Mouse (Mus musculus) midbrain, embryonic 11.5 days (tissue): ENCODE data around the gene Zbp1. TPM values are rescaled to one million over a fixed set of nuclear protein-coding genes. Genes with fewer than 3 reads are reported as not detected.

ENCODE experiments used
- ATAC-seq: fragments of 200-750 bp; cut with Nextera tagmentation; 2 replicates; pipeline ENCODE4 v1.8.0; 2017; ENCODE audit warnings: moderate TSS enrichment, moderate library complexity; ENCODE audit not compliant: low FRiP score
- DNase-seq: peaks from one replicate; pipeline ENCODE4 v3.0.0; 2015; ENCODE audit warnings: low spot score; ENCODE audit errors: missing footprints
- H3K27ac ChIP-seq: fragments of 300-500 bp; sonication (generic); 2 replicates; pipeline ENCODE4 v1.5.1; 2014; ENCODE audit warnings: low read depth, low read length
- H3K27me3 ChIP-seq: fragments of 300-500 bp; sonication (generic); 2 replicates; pipeline ENCODE4 v1.6.1; 2014; ENCODE audit warnings: mild to moderate bottlenecking, low read length, moderate library complexity, mixed read lengths; ENCODE audit not compliant: control insufficient read depth, insufficient read depth
- H3K36me3 ChIP-seq: fragments of 300-500 bp; sonication (generic); 2 replicates; pipeline ENCODE4 v1.6.1; 2014; ENCODE audit warnings: mild to moderate bottlenecking, low read length, moderate library complexity, mixed read lengths; ENCODE audit not compliant: control insufficient read depth, insufficient read depth
- H3K4me1 ChIP-seq: fragments of 300-500 bp; sonication (generic); 2 replicates; pipeline ENCODE4 v1.6.1; 2014; ENCODE audit warnings: low read length; ENCODE audit not compliant: control insufficient read depth, insufficient read depth
- H3K4me2 ChIP-seq: fragments of 300-500 bp; sonication (generic); 2 replicates; pipeline ENCODE4 v1.6.1; 2014; ENCODE audit warnings: mild to moderate bottlenecking, moderate library complexity
- H3K4me3 ChIP-seq: fragments of 300-500 bp; sonication (generic); 2 replicates; pipeline ENCODE4 v1.5.1; 2014; ENCODE audit warnings: low read depth, low read length
- H3K9ac ChIP-seq: fragments of 300-500 bp; sonication (generic); 2 replicates; pipeline ENCODE4 v1.6.1; 2014; ENCODE audit warnings: low read length
- H3K9me3 ChIP-seq: fragments of 300-500 bp; sonication (generic); 2 replicates; pipeline ENCODE4 v1.6.1; 2016; ENCODE audit warnings: low read length; ENCODE audit not compliant: control insufficient read depth
- WGBS: fragments of 180-500 bp; shearing (Covaris S2); extraction: QIAGEN DNeasy Blood & Tissue Kit; methylation state at CpG from one replicate; pipeline ENCODE4 v1.1.7; 2014; 5-methylcytosine and 5-hydroxymethylcytosine counted together
- polyA plus RNA-seq: library from polyadenylated mRNA; unstranded; fragments of >200 nt; fragmentation: Nextera tagmentation; extraction: Ambion mirVana; gene quantifications from 2 replicates; pipeline ENCODE4 v1.2.1, GENCODE M21; 2014

Zbp1 gene
- polyA plus RNA-seq, 1 experiment from 2014 or later, result 0.55 TPM

- ATAC-seq (no peak), DNase-seq (no peak)
- H3K4me3 ChIP-seq, result no peak overlapping the region
- H3K9ac ChIP-seq, result no peak overlapping the region
- no peak overlapping the region for H3K4me2 ChIP-seq
- no peaks in the 10 kb centered on the region for H3K27me3 ChIP-seq
- no peak overlapping the region for H3K27ac ChIP-seq
- H3K9me3 ChIP-seq, result no peaks in the 10 kb centered on the region
- 68% methylated on average over 6 of the region's 6 CpGs for WGBS
- H3K4me1 ChIP-seq, result no peaks in the 10 kb centered on the region
- no peaks in the 10 kb centered on the region for H3K36me3 ChIP-seq
Observed at GRCm38 (mm10) chr2:173185282-173185681, 33.4 kb downstream of the Zbp1 start.

GRCm38 (mm10) chr2:173184475-173185080, 34.1 kb downstream of the Zbp1 start:
- DNase-seq, result no peak
- Histone ChIP-seq H3K4me1 (no peaks in the 10 kb centered on the region), H3K36me3 (no peaks in the 10 kb centered on the region), H3K9me3 (no peaks in the 10 kb centered on the region), H3K4me3 (no peak overlapping the region), H3K27me3 (no peaks in the 10 kb centered on the region), H3K4me2 (no peak overlapping the region), H3K27ac (no peak overlapping the region), H3K9ac (no peak overlapping the region)
- ATAC-seq, result no peak
- 66% methylated on average over 11 of the region's 11 CpGs for WGBS

GRCm38 (mm10) chr2:173183836-173184460, 34.8 kb downstream of the Zbp1 start:
- ATAC-seq, result peak; percentile 47
- Histone ChIP-seq H3K36me3 (no peaks in the 10 kb centered on the region), H3K9ac (no peak overlapping the region), H3K4me1 (no peaks in the 10 kb centered on the region), H3K27ac (no peak overlapping the region), H3K9me3 (no peaks in the 10 kb centered on the region), H3K27me3 (no peaks in the 10 kb centered on the region), H3K4me2 (no peak overlapping the region), H3K4me3 (no peak overlapping the region)
- 15% methylated on average over 8 of the region's 8 CpGs for WGBS
- DNase-seq, result peak; percentile 96

GRCm38 (mm10) chr2:173183311-173183710, 35.4 kb downstream of the Zbp1 start:
- no peak overlapping the region for H3K9ac ChIP-seq
- no peak overlapping the region for H3K4me2 ChIP-seq
- no peak for ATAC-seq
- WGBS, result 94% methylated on average over 10 of the region's 10 CpGs
- DNase-seq, result no peak
- no peak overlapping the region for H3K27ac ChIP-seq
- no peak overlapping the region for H3K4me3 ChIP-seq
- H3K9me3 ChIP-seq, result no peaks in the 10 kb centered on the region
- no peaks in the 10 kb centered on the region for H3K27me3 ChIP-seq
- H3K36me3 ChIP-seq, result no peaks in the 10 kb centered on the region
- H3K4me1 ChIP-seq, result no peaks in the 10 kb centered on the region

GRCm38 (mm10) chr2:173182796-173183195, 35.9 kb downstream of the Zbp1 start:
- Histone ChIP-seq H3K4me3 (no peak overlapping the region), H3K36me3 (no peaks in the 10 kb centered on the region), H3K4me2 (no peak overlapping the region), H3K9me3 (no peaks in the 10 kb centered on the region), H3K27me3 (no peaks in the 10 kb centered on the region), H3K9ac (no peak overlapping the region), H3K27ac (no peak overlapping the region), H3K4me1 (no peaks in the 10 kb centered on the region)
- no peak for DNase-seq
- no peak for ATAC-seq
- WGBS, result 78% methylated on average over 7 of the region's 7 CpGs

GRCm38 (mm10) chr2:173181901-173182300, 36.8 kb downstream of the Zbp1 start:
- Histone ChIP-seq H3K36me3 (no peaks in the 10 kb centered on the region), H3K4me2 (no peak overlapping the region), H3K4me1 (no peaks in the 10 kb centered on the region), H3K9ac (no peak overlapping the region), H3K4me3 (no peak overlapping the region), H3K9me3 (no peaks in the 10 kb centered on the region), H3K27me3 (no peaks in the 10 kb centered on the region), H3K27ac (no peak overlapping the region)
- WGBS, result 80% methylated on average over 7 of the region's 7 CpGs
- DNase-seq (no peak), ATAC-seq (no peak)

- Histone ChIP-seq H3K36me3 (no peaks in the 10 kb centered on the region), H3K9ac (no peak overlapping the region), H3K4me3 (no peak overlapping the region), H3K4me2 (no peak overlapping the region), H3K27ac (no peak overlapping the region), H3K9me3 (no peaks in the 10 kb centered on the region), H3K27me3 (no peaks in the 10 kb centered on the region), H3K4me1 (no peaks in the 10 kb centered on the region)
- ATAC-seq (no peak), DNase-seq (no peak)
- 52% methylated on average over 5 of the region's 5 CpGs for WGBS
Observed at GRCm38 (mm10) chr2:173181486-173181885, 37.2 kb downstream of the Zbp1 start.

GRCm38 (mm10) chr2:173180721-173181388, 37.9 kb downstream of the Zbp1 start:
- no peak overlapping the region for H3K27ac ChIP-seq
- H3K36me3 ChIP-seq, result no peaks in the 10 kb centered on the region
- H3K9ac ChIP-seq, result no peak overlapping the region
- no peaks in the 10 kb centered on the region for H3K4me1 ChIP-seq
- no peak for DNase-seq
- ATAC-seq, result no peak
- no peak overlapping the region for H3K4me2 ChIP-seq
- no peaks in the 10 kb centered on the region for H3K9me3 ChIP-seq
- no peaks in the 10 kb centered on the region for H3K27me3 ChIP-seq
- WGBS, result 82% methylated on average over 11 of the region's 11 CpGs
- H3K4me3 ChIP-seq, result no peak overlapping the region

GRCm38 (mm10) chr2:173180026-173180425, 38.7 kb downstream of the Zbp1 start:
- H3K36me3 ChIP-seq, result no peaks in the 10 kb centered on the region
- no peak overlapping the region for H3K9ac ChIP-seq
- H3K4me2 ChIP-seq, result no peak overlapping the region
- no peaks in the 10 kb centered on the region for H3K27me3 ChIP-seq
- H3K4me1 ChIP-seq, result no peaks in the 10 kb centered on the region
- WGBS, result 76% methylated on average over 4 of the region's 4 CpGs
- H3K27ac ChIP-seq, result no peak overlapping the region
- 0 out of 2 replicates have a peak, but pooled peaks cover 3% of the 10 kb centered on the region for H3K9me3 ChIP-seq
- ATAC-seq (no peak), DNase-seq (no peak)
- no peak overlapping the region for H3K4me3 ChIP-seq
